8 mouse cellular contexts compared by ENCODE assay signal in genomic region chr10:61978866-61979340, GRCm38 (mm10). TPM values are rescaled to one million over a fixed set of nuclear protein-coding genes. Genes with fewer than 3 reads are reported as not detected.
DNase-seq lines count a peak whose midpoint lies in the region; ATAC-seq and TF ChIP-seq lines count a peak whose summit lies in the region.

TSS of gene Col13a1 (minus strand) at chr10:61979108.

- peak within 1 kb of the TSS; percentile 45 for H3K9ac ChIP-seq in forebrain, embryonic 14.5 days (ENCODE audit: low read length)
- H3K9ac ChIP-seq in intestine, postnatal 0 days (ENCODE audit: low read depth, low read length): peak within 1 kb of the TSS; percentile 22; the same call in 1 of the 2 replicates

- H3K27me3 ChIP-seq in forebrain, embryonic 14.5 days (replicated peaks; ENCODE audit: control insufficient read depth, insufficient read depth, low read length): peaks cover 50% of the 10 kb centered on the region
- peaks cover 48% of the 10 kb centered on the region for H3K27me3 ChIP-seq in intestine, postnatal 0 days (replicated peaks; ENCODE audit: control insufficient read depth, insufficient read depth, low read length)
- H3K27me3 ChIP-seq in midbrain, embryonic 10.5 days (ENCODE audit: low read depth, poor library complexity, severe bottlenecking): peaks cover 92% of the 10 kb centered on the region

- no peak within 1 kb of the TSS for H3K27ac ChIP-seq in forebrain, embryonic 14.5 days (ENCODE audit: low read depth, low read length)
- H3K27ac ChIP-seq in intestine, postnatal 0 days (ENCODE audit: low read depth, low read length): no peak within 1 kb of the TSS
- H3K27ac ChIP-seq in midbrain, embryonic 10.5 days (replicated peaks): peak within 1 kb of the TSS; percentile 10

- DNase-seq in thymus, postnatal 4 days: peak; percentile 17
- no peak for DNase-seq in thymus, postnatal 0 days (ENCODE audit: low spot score)
- DNase-seq in forebrain, embryonic 14.5 days (ENCODE audit: low spot score): no peak
- DNase-seq in midbrain, embryonic 10.5 days (ENCODE audit: low spot score): peak; percentile 71
- no peak for DNase-seq in right cerebral cortex, postnatal 25 days
- DNase-seq in thymus, postnatal 36 days: no peak
- DNase-seq in left cerebral cortex, adult 8-10 months (ENCODE audit: low spot score in 2 of 2): no peak

- H3K36me3 ChIP-seq in forebrain, embryonic 14.5 days (ENCODE audit: control insufficient read depth, insufficient read depth, low read length): no peaks in the 10 kb centered on the region
- no peaks in the 10 kb centered on the region for H3K36me3 ChIP-seq in intestine, postnatal 0 days (ENCODE audit: control insufficient read depth, insufficient read depth)
- no peaks in the 10 kb centered on the region for H3K36me3 ChIP-seq in midbrain, embryonic 10.5 days

- 1% methylated on average over 35 of the region's 41 CpGs for WGBS in forebrain, embryonic 14.5 days
- WGBS in intestine, postnatal 0 days: under 1% methylated on average over 35 of the region's 41 CpGs
- under 1% methylated on average over 41 of the region's 41 CpGs for WGBS in midbrain, embryonic 10.5 days

- ATAC-seq in forebrain, embryonic 14.5 days: no peak
- ATAC-seq in intestine, postnatal 0 days: no peak

- H3K4me3 ChIP-seq in forebrain, embryonic 14.5 days (ENCODE audit: low read depth, low read length): peak within 1 kb of the TSS; percentile 30
- peak within 1 kb of the TSS; percentile 47 for H3K4me3 ChIP-seq in intestine, postnatal 0 days (ENCODE audit: low read depth, low read length)
- H3K4me3 ChIP-seq in midbrain, embryonic 10.5 days: peak within 1 kb of the TSS; percentile 61

- peak within 1 kb of the TSS; percentile 61 for H3K4me2 ChIP-seq in forebrain, embryonic 14.5 days (ENCODE audit: low read length)
- peak within 1 kb of the TSS; percentile 69 for H3K4me2 ChIP-seq in intestine, postnatal 0 days (replicated peaks; ENCODE audit: low read depth)

- TF ChIP-seq CTCF in intestine, postnatal 0 days (IDR thresholded peaks at IDR 0.05; ENCODE audit: low read depth): no peak

- no peaks in the 10 kb centered on the region for H3K9me3 ChIP-seq in forebrain, embryonic 14.5 days (replicated peaks; ENCODE audit: control insufficient read depth, low read length)
- H3K9me3 ChIP-seq in intestine, postnatal 0 days (ENCODE audit: control insufficient read depth): no peaks in the 10 kb centered on the region
- no peaks in the 10 kb centered on the region for H3K9me3 ChIP-seq in midbrain, embryonic 10.5 days (replicated peaks)

- no peaks in the 10 kb centered on the region; the same call in 1 of the 2 replicates for H3K4me1 ChIP-seq in forebrain, embryonic 14.5 days (ENCODE audit: control insufficient read depth, insufficient read depth, low read length)
- no peaks in the 10 kb centered on the region for H3K4me1 ChIP-seq in intestine, postnatal 0 days (replicated peaks; ENCODE audit: control insufficient read depth, insufficient read depth, low read length)
- peaks cover 34% of the 10 kb centered on the region for H3K4me1 ChIP-seq in midbrain, embryonic 10.5 days

RNA-seq across cellular contexts. Expression of gene Col13a1, which starts in this region (rescaled TPM):
- polyA plus RNA-seq in thymus, postnatal 0 days (2015; fragmentation: Nextera tagmentation; extraction: Ambion mirVana): 0.48 and 0.64 TPM in 2 replicates
- 0.41 and 1.3 TPM in 2 replicates for polyA plus RNA-seq in forebrain, embryonic 14.5 days (2014; fragmentation: Nextera tagmentation; extraction: Ambion mirVana)
- polyA plus RNA-seq in intestine, postnatal 0 days (2015; fragmentation: Nextera tagmentation; extraction: Ambion mirVana): 5.4 and 5.7 TPM in 2 replicates
- 3.6 TPM in 2 replicates for polyA plus RNA-seq in midbrain, embryonic 10.5 days (2016; fragmentation: Nextera tagmentation; extraction: Ambion mirVana)
- total RNA-seq in left cerebral cortex, adult 8-10 months (2022): 1 to 10 TPM; 1.1 to 2.3 (median 1.4) TPM

Comparison
In these comparisons a context has a peak if more than half of its experiments do, and no peak if none do; other contexts are left out.
1. DNase-seq: peak in thymus, postnatal 4 days (single experiment) and midbrain, embryonic 10.5 days (single experiment); none in thymus, postnatal 0 days (single experiment), forebrain, embryonic 14.5 days (single experiment), right cerebral cortex, postnatal 25 days (single experiment), thymus, postnatal 36 days (0 of 2) and left cerebral cortex, adult 8-10 months (0 of 2).
2. Peak in every context shown above with its lines, with median percentiles within 50 percentile points of each other: H3K4me3 ChIP-seq.